19 mouse cellular contexts compared by ENCODE assay signal in genomic region chr13:107177595-107177994, GRCm38 (mm10).
"Had no signal": no experiment of that assay in that cellular context is flagged by ENCODE, and none has a peak within 500 bp of the region (broad histone marks: within the 10 kb centered on the region; RNA-seq: fewer than 3 reads in every experiment).

No protein-coding gene starts in this region.

- H3K36me3 ChIP-seq: liver, embryonic 13.5 days; liver, embryonic 15.5 days; lung, embryonic 15.5 days; midbrain, embryonic 13.5 days; midbrain, embryonic 15.5 days; stomach, embryonic 15.5 days had no signal

- H3K27me3 ChIP-seq: liver, embryonic 13.5 days; liver, embryonic 15.5 days; lung, embryonic 15.5 days; midbrain, embryonic 13.5 days; midbrain, embryonic 15.5 days; stomach, embryonic 15.5 days had no signal

- H3K4me2 ChIP-seq: liver, embryonic 13.5 days; liver, embryonic 15.5 days; lung, embryonic 15.5 days; midbrain, embryonic 11.5 days; midbrain, embryonic 13.5 days; midbrain, embryonic 15.5 days; stomach, embryonic 15.5 days had no signal

- ATAC-seq: liver, postnatal 0 days; lung, postnatal 0 days; midbrain, embryonic 13.5 days; midbrain, embryonic 15.5 days had no signal

- H3K9me3 ChIP-seq: liver, embryonic 13.5 days; liver, embryonic 15.5 days; lung, embryonic 15.5 days; megakaryocyte, embryonic 14.5 days; midbrain, embryonic 13.5 days; midbrain, embryonic 15.5 days; stomach, embryonic 15.5 days had no signal

- H3K4me3 ChIP-seq: liver, embryonic 13.5 days; liver, embryonic 15.5 days; lung, embryonic 15.5 days; megakaryocyte, embryonic 14.5 days; midbrain, embryonic 13.5 days; midbrain, embryonic 15.5 days; stomach, embryonic 15.5 days had no signal

- DNase-seq: liver, embryonic 13.5 days; liver, postnatal 0 days; lung, adult 2 months; lung, postnatal 14 days; lung, postnatal 36 days; right cerebral cortex, postnatal 14 days; thymus, adult 2 months; thymus, postnatal 25 days; thymus, postnatal 4 days had no signal

- H3K9ac ChIP-seq: liver, embryonic 13.5 days; liver, embryonic 15.5 days; liver, postnatal 0 days; lung, embryonic 15.5 days; midbrain, embryonic 13.5 days; midbrain, embryonic 15.5 days; stomach, embryonic 15.5 days had no signal

- H3K4me1 ChIP-seq: liver, embryonic 13.5 days; liver, embryonic 15.5 days; lung, embryonic 15.5 days; midbrain, embryonic 15.5 days; stomach, embryonic 15.5 days had no signal

- H3K27ac ChIP-seq: liver, embryonic 13.5 days; liver, embryonic 15.5 days; lung, embryonic 15.5 days; macrophage; midbrain, embryonic 13.5 days; midbrain, embryonic 15.5 days; stomach, embryonic 15.5 days; stomach, postnatal 0 days had no signal
